Mouse (Mus musculus): ENCODE measurements at regions not wholly inside any gene's neighbourhood (a gene's known extent, or its start where the extent isn't known, plus 50 kb on each side); places are given as distances from the start of the nearest gene placed in this dataset.

GRCm38 (mm10) chr11:42754481-42755272 is 280.9 kb upstream of the Gm9972 start:
- DNase-seq (ENCODE audit: low spot score) = no peak

- DNase-seq (ENCODE audit: low spot score) = no peak
Observed at GRCm38 (mm10) chr11:42755415-42755814, 280.1 kb upstream of the Gm9972 start.

- DNase-seq (ENCODE audit: low spot score) = no peak
Observed at GRCm38 (mm10) chr11:42765213-42765612, 270.3 kb upstream of the Gm9972 start.

- no peak for DNase-seq (ENCODE audit: low spot score)
Observed at GRCm38 (mm10) chr11:42775074-42775676, 260.4 kb upstream of the Gm9972 start.

- DNase-seq (ENCODE audit: low spot score) = no peak
Observed at GRCm38 (mm10) chr11:42811487-42811886, 224.1 kb upstream of the Gm9972 start.

GRCm38 (mm10) chr11:42815753-42816152 is 219.8 kb upstream of the Gm9972 start:
- no peak for DNase-seq (ENCODE audit: low spot score)

GRCm38 (mm10) chr11:42822835-42823234 is 212.7 kb upstream of the Gm9972 start:
- no peak for DNase-seq (ENCODE audit: low spot score)

- DNase-seq (ENCODE audit: low spot score) = no peak
Observed at GRCm38 (mm10) chr11:42845795-42846194, 189.8 kb upstream of the Gm9972 start.

GRCm38 (mm10) chr11:42854411-42854810 is 181.1 kb upstream of the Gm9972 start:
- DNase-seq (ENCODE audit: low spot score) = no peak

- no peak for DNase-seq (ENCODE audit: low spot score)
Observed at GRCm38 (mm10) chr11:42857687-42858086, 177.9 kb upstream of the Gm9972 start.

- DNase-seq (ENCODE audit: low spot score) = no peak
Observed at GRCm38 (mm10) chr11:42874056-42874455, 161.5 kb upstream of the Gm9972 start.

GRCm38 (mm10) chr11:42900024-42900423 is 135.5 kb upstream of the Gm9972 start:
- DNase-seq (ENCODE audit: low spot score) = no peak

- no peak for DNase-seq (ENCODE audit: low spot score)
Observed at GRCm38 (mm10) chr11:42903459-42904012, 132.0 kb upstream of the Gm9972 start.

GRCm38 (mm10) chr11:42905561-42905960 is 130.0 kb upstream of the Gm9972 start:
- DNase-seq (ENCODE audit: low spot score) = no peak

GRCm38 (mm10) chr11:42906020-42906419 is 129.5 kb upstream of the Gm9972 start:
- no peak for DNase-seq (ENCODE audit: low spot score)

GRCm38 (mm10) chr11:42916421-42917181 is 118.9 kb upstream of the Gm9972 start:
- no peak for DNase-seq (ENCODE audit: low spot score)

- no peak for DNase-seq (ENCODE audit: low spot score)
Observed at GRCm38 (mm10) chr11:42919221-42919620, 116.3 kb upstream of the Gm9972 start.

- no peak for DNase-seq (ENCODE audit: low spot score)
Observed at GRCm38 (mm10) chr11:42927156-42927555, 108.4 kb upstream of the Gm9972 start.

- DNase-seq (ENCODE audit: low spot score) = no peak
Observed at GRCm38 (mm10) chr11:42928916-42929315, 106.6 kb upstream of the Gm9972 start.

- peak; percentile 15 for DNase-seq (ENCODE audit: low spot score)
Observed at GRCm38 (mm10) chr11:42939271-42939670, 96.3 kb upstream of the Gm9972 start.

- DNase-seq (ENCODE audit: low spot score) = no peak
Observed at GRCm38 (mm10) chr11:42941561-42941960, 94.0 kb upstream of the Gm9972 start.

- no peak for DNase-seq (ENCODE audit: low spot score)
Observed at GRCm38 (mm10) chr11:42942284-42942683, 93.3 kb upstream of the Gm9972 start.

GRCm38 (mm10) chr11:42944573-42944972 is 91.0 kb upstream of the Gm9972 start:
- DNase-seq (ENCODE audit: low spot score) = peak; percentile 14
